In genomic region chr5:139449161-139449791, GRCm38 (mm10) we compare ENCODE assay signal across 8 mouse cellular contexts. TPM values are rescaled to one million over a fixed set of nuclear protein-coding genes. Genes with fewer than 3 reads are reported as not detected.
DNase-seq lines count a peak whose midpoint lies in the region; ATAC-seq lines count a peak whose summit lies in the region.

No protein-coding gene starts in this region.

- H3K9me3 ChIP-seq in embryonic facial prominence, embryonic 13.5 days: no peaks in the 10 kb centered on the region
- no peaks in the 10 kb centered on the region for H3K9me3 ChIP-seq in kidney, embryonic 16.5 days (ENCODE audit: low read length)
- H3K9me3 ChIP-seq in midbrain, embryonic 13.5 days: no peaks in the 10 kb centered on the region

- H3K4me2 ChIP-seq in embryonic facial prominence, embryonic 13.5 days: no peak overlapping the region
- no peak overlapping the region for H3K4me2 ChIP-seq in kidney, embryonic 16.5 days (replicated peaks; ENCODE audit: low read depth, low read length)
- no peak overlapping the region for H3K4me2 ChIP-seq in midbrain, embryonic 13.5 days (replicated peaks)

- intact Hi-C loops in left cerebral cortex, postnatal 4 days (cut with DNase I): no loop called here

- 55% methylated on average over 5 of the region's 5 CpGs for WGBS in embryonic facial prominence, embryonic 13.5 days
- 21% methylated on average over 5 of the region's 5 CpGs for WGBS in kidney, embryonic 16.5 days
- 61% methylated on average over 5 of the region's 5 CpGs for WGBS in midbrain, embryonic 13.5 days

- H3K27me3 ChIP-seq in embryonic facial prominence, embryonic 13.5 days: no peaks in the 10 kb centered on the region
- no peaks in the 10 kb centered on the region for H3K27me3 ChIP-seq in kidney, embryonic 16.5 days (ENCODE audit: insufficient read depth, low read length)
- no peaks in the 10 kb centered on the region for H3K27me3 ChIP-seq in midbrain, embryonic 13.5 days

- ATAC-seq in embryonic facial prominence, embryonic 13.5 days (ENCODE audit: insufficient number of reproducible peaks, insufficient read depth, low FRiP score, low TSS enrichment, low read depth): no peak
- ATAC-seq in kidney, embryonic 16.5 days (ENCODE audit: low FRiP score, low TSS enrichment): peak; percentile 57; the same call in 1 of the 2 replicates
- no peak for ATAC-seq in midbrain, embryonic 13.5 days

- peaks cover 7% of the 10 kb centered on the region for H3K4me1 ChIP-seq in embryonic facial prominence, embryonic 13.5 days
- peaks cover 21% of the 10 kb centered on the region for H3K4me1 ChIP-seq in kidney, embryonic 16.5 days (ENCODE audit: insufficient read depth, low read length)
- peaks cover 13% of the 10 kb centered on the region for H3K4me1 ChIP-seq in midbrain, embryonic 13.5 days (replicated peaks)

- H3K27ac ChIP-seq in embryonic facial prominence, embryonic 13.5 days: no peak overlapping the region
- peak overlapping the region; percentile 31 for H3K27ac ChIP-seq in kidney, embryonic 16.5 days (ENCODE audit: low read length)
- H3K27ac ChIP-seq in midbrain, embryonic 13.5 days: peak overlapping the region; percentile 67

- peak overlapping the region; percentile 49; the same call in 1 of the 2 replicates for H3K9ac ChIP-seq in embryonic facial prominence, embryonic 13.5 days
- no peak overlapping the region for H3K9ac ChIP-seq in kidney, embryonic 16.5 days (replicated peaks; ENCODE audit: low read length)
- H3K9ac ChIP-seq in midbrain, embryonic 13.5 days (replicated peaks): no peak overlapping the region; the same call in 1 of the 2 replicates

- peaks cover 11% of the 10 kb centered on the region for H3K36me3 ChIP-seq in embryonic facial prominence, embryonic 13.5 days
- H3K36me3 ChIP-seq in kidney, embryonic 16.5 days (ENCODE audit: insufficient read depth, low read length): no peaks in the 10 kb centered on the region
- peaks cover 7% of the 10 kb centered on the region; the same call in 1 of the 2 replicates for H3K36me3 ChIP-seq in midbrain, embryonic 13.5 days

- H3K4me3 ChIP-seq in embryonic facial prominence, embryonic 13.5 days: no peak overlapping the region
- H3K4me3 ChIP-seq in kidney, embryonic 16.5 days (ENCODE audit: low read length): no peak overlapping the region
- no peak overlapping the region for H3K4me3 ChIP-seq in midbrain, embryonic 13.5 days (replicated peaks)

- peak; percentile 60 for DNase-seq in left cerebral cortex, postnatal 4 days
- DNase-seq in left cerebral cortex, adult 11 months (ENCODE audit: low spot score): no peak
- no peak for DNase-seq in T-cell, adult 2 months (ENCODE audit: low spot score)
- DNase-seq in frontal cortex, postnatal 10 days (ENCODE audit: low spot score in 2 of 2): no peak
- no peak for DNase-seq in frontal cortex, postnatal 14 days (ENCODE audit: low spot score in 2 of 2)

RNA-seq across cellular contexts. Expression of gene 3110082I17Rik, which starts 11.1 kb away (rescaled TPM):
- 10 to 100 TPM; 18.0 to 19.2 TPM for total RNA-seq in left cerebral cortex, postnatal 4 days (2021)
- polyA plus RNA-seq in embryonic facial prominence, embryonic 13.5 days (2015; fragmentation: Nextera tagmentation; extraction: Ambion mirVana): 32.6 and 35.6 TPM in 2 replicates
- polyA plus RNA-seq in kidney, embryonic 16.5 days (2015; fragmentation: Nextera tagmentation; extraction: Ambion mirVana): 44.1 and 46.1 TPM in 2 replicates
- polyA plus RNA-seq in midbrain, embryonic 13.5 days (2015; fragmentation: Nextera tagmentation; extraction: Ambion mirVana): 17.3 and 19.5 TPM in 2 replicates

RNA-seq across cellular contexts. Expression of gene Gper1, which starts 26.3 kb away (rescaled TPM):
- total RNA-seq in left cerebral cortex, postnatal 4 days (2021): 1 to 10 TPM; 3.0 to 3.2 TPM
- 1.2 and 1.6 TPM in 2 replicates for polyA plus RNA-seq in embryonic facial prominence, embryonic 13.5 days (2015; fragmentation: Nextera tagmentation; extraction: Ambion mirVana)
- polyA plus RNA-seq in kidney, embryonic 16.5 days (2015; fragmentation: Nextera tagmentation; extraction: Ambion mirVana): 6.8 and 8.0 TPM in 2 replicates
- 6.0 and 7.5 TPM in 2 replicates for polyA plus RNA-seq in midbrain, embryonic 13.5 days (2015; fragmentation: Nextera tagmentation; extraction: Ambion mirVana)

RNA-seq across cellular contexts. Expression of gene Zfand2a, which starts 35.1 kb away (rescaled TPM):
- 10 to 100 TPM; 58.7 to 60.3 TPM for total RNA-seq in left cerebral cortex, postnatal 4 days (2021)
- 10.5 and 12.2 TPM in 2 replicates for polyA plus RNA-seq in embryonic facial prominence, embryonic 13.5 days (2015; fragmentation: Nextera tagmentation; extraction: Ambion mirVana)
- 10.8 and 13.5 TPM in 2 replicates for polyA plus RNA-seq in kidney, embryonic 16.5 days (2015; fragmentation: Nextera tagmentation; extraction: Ambion mirVana)
- 12.7 and 13.9 TPM in 2 replicates for polyA plus RNA-seq in midbrain, embryonic 13.5 days (2015; fragmentation: Nextera tagmentation; extraction: Ambion mirVana)

RNA-seq across cellular contexts. Expression of gene C130050O18Rik, which starts 44.2 kb away (rescaled TPM):
- total RNA-seq in left cerebral cortex, postnatal 4 days (2021): not detected
- polyA plus RNA-seq in embryonic facial prominence, embryonic 13.5 days (2015; fragmentation: Nextera tagmentation; extraction: Ambion mirVana): 3.1 and 3.5 TPM in 2 replicates
- 0.60 and 0.92 TPM in 2 replicates for polyA plus RNA-seq in kidney, embryonic 16.5 days (2015; fragmentation: Nextera tagmentation; extraction: Ambion mirVana)
- polyA plus RNA-seq in midbrain, embryonic 13.5 days (2015; fragmentation: Nextera tagmentation; extraction: Ambion mirVana): 0.13 TPM in 1 of 2 replicates, not detected in the other
